Mouse (Mus musculus) cerebellum, postnatal 4 days (tissue): ENCODE data around the gene Olfr792.
A peak's percentile ranks its signal among the peaks of the same experiment; 100 is the strongest.

Source experiments
- DNase-seq, 2 experiments: peaks; one replicate each; pipeline ENCODE4 v3.0.0; 2022; ENCODE audit warnings: low spot score in 2 of 2, mixed read lengths in 1 of 2

Olfr792 gene

DNA sequence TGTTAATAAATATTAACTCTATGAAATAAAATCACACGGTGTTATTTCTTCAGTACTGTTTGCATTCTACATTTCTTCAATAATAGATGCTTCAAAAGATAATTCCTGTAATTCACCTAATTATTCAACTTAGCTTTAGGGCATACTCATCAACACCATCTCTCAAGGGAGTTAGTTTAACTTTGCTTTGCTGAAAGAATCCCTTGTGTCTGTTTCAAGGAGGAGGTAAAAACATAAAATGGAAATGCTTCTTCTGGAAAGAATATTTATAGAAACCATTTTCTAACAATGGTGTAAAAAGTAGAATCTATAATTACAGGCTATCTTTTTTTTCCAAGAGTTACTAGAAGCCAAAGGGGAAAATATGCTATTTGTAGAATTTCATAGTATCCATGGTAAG lies at the start of gene Olfr792:
TSS of gene Olfr792 (plus strand) at position 301 of the 400 bp plus-strand sequence.
- DNase-seq = no peak

DNA sequence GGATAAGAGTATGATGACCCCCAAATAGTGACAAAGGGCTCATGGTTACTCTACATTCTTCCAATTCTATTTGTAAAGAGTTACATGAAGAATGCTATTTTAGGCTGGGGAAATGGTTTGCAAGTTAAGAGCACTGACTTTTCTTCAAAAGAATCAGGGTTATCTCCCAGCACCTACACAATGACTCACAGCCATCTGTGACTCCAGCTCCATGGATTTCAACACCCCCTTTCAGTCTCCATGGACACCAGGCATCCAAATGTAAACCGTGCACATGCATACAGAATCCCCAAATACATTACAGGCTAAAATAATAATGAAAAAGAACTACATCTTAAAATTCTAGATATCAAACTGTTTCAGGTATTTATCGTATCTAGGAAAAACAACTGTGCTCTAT lies 48.9 kb upstream of the Olfr792 start:
- DNase-seq = no peak

- no peak for DNase-seq
Observed at GRCm38 (mm10) chr10:129498192-129498591, 40.8 kb upstream of the Olfr792 start, which contains the start of gene Olfr790. Olfr790 (plus strand) TSS chr10:129498492.

DNA sequence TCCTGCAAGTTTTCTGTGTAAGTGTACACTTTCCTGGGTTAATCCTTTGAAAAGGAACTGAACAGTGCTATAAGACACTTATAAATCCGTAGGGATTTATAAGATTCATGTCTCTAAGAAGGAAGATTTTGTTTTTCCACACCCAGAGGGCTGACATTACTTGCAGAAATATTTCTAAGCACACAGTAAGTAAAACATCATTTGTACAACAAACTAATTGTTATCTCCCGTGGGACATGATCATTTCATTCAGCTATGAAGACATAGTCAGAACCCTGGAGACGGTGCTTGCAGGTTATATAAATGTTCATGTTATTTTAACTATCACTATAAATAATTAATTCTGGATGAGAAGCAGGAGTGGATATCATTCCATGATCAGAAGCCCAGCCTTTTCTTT lies 17.5 kb upstream of the Olfr792 start, which contains the start of gene Olfr791:
TSS of gene Olfr791 (plus strand) at position 301 of the 400 bp plus-strand sequence.
- DNase-seq = no peak

DNA sequence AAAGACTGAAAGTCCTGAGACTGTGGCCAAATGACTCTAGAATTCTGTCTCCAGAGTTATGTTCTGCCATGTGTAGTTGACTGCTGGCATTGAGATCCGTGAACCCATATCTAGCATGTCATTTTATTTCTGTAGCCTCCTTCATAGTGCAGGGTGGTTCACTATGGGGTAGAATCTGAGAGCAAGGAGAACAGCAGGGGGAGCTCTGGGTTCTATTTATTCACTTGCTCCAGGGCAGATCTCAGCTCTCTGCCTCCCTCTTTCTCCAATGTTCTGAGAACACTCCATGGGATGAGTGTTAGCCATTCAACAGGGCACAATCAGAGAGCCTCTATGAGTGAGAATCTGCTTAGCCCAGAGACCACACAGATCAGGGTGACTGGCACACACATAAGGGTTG lies 10.4 kb downstream of the Olfr792 start:
- peak in 1 of 2 experiments; percentile 2 for DNase-seq

DNA sequence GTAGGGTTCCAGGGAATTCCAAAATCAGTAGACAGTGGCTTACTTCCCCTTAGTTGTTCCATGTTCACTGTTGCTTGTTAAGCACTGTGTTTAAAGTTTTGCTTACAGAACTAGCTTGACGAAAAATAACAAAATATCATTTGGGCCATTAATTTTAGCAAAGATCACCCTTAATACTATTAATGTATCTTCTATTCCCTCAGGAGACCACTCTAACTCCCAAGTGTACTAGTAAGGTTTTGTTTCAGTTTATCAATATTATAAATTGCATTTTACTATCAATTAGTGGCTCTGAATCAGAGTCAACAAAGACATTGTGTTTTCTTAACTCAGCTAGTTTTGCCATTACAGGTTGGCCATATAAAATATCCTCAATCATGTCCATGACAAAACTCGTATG lies 28.4 kb downstream of the Olfr792 start, which contains the start of gene Olfr794:
TSS of gene Olfr794 (plus strand) at position 301 of the 400 bp plus-strand sequence.
- DNase-seq = no peak

- no peak for DNase-seq
Observed at GRCm38 (mm10) chr10:129577066-129577465, 38.1 kb downstream of the Olfr792 start.
